Mouse (Mus musculus): ENCODE results near the gene Axl.

GRCm38 (mm10) chr7:25731294-25732055, 57.0 kb downstream of the Axl start:
- TF ChIP-seq POLR2A (IDR thresholded peaks at IDR 0.05; ENCODE audit: borderline replicate concordance, low read depth, low read length) (no peak), CTCF (IDR thresholded peaks at IDR 0.05; ENCODE audit: low read depth, low read length) (no peak)

All from bone marrow macrophage, adult 2 months (primary cell).